Mouse (Mus musculus): ENCODE measurements around the gene Rptor.

The Rptor gene

DNA sequence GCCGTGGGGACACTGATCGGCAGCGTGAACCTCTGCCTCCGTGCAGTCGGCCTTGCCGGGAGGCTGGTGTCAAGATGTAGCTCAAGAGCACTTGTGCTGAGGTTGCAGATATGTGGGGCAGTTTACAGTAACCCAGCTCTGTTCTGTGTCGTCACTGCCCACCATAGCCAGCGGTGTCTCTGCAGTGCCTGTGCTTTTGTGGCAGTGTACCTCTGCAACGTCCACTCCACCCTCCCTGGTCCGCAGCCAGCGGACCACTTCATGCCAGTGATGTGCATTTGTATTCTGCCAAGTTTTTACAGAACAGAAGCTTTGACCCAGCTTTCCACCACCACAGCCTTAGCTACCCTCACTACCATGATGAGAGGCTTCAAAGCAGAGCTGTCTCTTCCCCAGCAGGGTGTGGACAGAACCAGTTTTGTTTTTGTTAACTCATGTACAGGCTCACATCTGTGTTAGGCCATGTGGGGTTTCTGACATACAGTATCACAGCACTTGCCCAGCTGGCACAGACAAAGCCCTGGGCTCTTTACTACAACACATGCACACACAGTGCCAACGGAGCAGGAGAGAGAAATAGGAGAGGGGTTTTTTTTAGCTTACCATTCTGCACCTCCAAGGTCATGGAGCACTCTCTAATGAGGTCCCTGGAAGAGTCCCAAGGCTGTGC is 182.1 kb downstream of the Rptor start:
- no peak for DNase-seq (ENCODE audit: low spot score in 2 of 2)

DNA sequence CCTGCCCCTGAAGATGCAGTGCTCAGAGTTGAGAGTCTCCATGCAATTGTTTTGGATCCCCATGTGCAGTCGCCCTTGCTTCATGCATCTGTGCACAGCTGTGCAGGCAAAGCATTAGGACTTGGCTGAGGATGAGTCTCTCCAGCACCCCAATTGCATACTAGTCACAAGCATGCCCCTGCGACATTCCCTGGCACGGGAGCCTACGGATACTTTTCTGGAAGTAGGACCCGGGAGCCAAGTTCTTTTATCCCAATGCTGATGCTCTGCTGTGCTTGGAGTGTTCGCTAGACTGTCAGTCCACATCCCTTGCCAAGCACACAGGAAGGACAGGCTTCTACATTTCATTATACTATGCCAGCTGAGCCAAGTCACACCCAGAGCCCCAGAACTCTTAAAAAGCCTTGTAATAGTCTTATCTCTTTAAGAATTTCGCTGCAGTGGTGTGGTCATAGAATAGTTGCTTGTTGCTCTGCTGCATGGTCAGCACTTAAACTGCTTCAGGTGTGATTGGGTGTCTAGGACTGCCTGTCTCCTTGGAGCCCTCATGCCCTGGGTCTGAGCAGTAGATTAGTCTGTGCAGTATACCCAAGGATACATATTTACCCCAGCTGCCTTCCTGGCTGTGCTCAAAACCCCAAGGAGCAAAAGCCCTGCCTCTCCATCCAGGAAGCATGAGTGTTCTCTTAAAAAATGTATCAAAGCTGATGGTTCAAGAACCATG is 183.1 kb downstream of the Rptor start:
- DNase-seq (ENCODE audit: low spot score in 2 of 2): no peak

DNA sequence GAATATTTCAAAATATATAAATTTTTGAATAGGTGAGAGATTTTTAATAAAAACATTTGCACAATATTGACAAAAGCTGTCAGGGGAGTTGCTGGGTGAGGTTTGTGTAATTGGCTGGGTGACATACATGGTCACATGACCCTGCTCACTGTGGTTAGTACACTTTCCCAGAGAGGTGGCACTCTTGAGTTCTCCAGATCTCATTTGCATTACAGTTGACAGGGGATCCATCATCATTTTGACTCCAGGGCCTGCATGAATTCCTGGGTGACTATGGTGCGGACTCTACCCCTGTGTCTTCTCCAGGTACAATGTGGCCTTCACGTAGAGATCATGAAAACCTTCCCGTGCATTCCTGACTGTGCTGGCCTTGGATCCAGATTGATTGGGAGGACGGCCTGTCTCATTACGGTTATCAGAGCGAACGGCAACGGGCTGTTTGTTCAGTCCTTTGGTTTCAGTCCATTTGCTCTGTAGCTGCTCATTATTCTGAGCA is 183.7 kb downstream of the Rptor start:
- DNase-seq (ENCODE audit: low spot score in 2 of 2): no peak

DNA sequence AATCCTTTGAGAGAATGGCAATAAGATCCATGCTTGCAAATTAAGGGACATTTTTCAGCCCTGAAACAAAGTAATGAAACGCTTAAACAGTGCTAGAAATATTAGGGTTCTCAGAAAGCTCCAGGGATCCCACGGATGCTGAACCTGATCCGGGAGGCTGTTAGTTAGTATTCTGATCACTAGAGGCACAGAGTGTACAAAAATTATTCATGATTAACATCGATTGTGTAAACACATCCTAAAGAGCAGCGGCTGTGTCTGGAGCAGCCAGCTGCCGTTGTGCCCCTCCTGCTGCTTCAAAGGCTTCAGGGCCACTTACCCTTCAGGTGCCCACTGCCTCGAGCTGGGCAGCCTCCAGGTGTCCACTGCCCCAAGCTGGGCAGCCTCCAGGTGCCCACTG is 185.8 kb downstream of the Rptor start:
- no peak for DNase-seq (ENCODE audit: low spot score in 2 of 2)

DNA sequence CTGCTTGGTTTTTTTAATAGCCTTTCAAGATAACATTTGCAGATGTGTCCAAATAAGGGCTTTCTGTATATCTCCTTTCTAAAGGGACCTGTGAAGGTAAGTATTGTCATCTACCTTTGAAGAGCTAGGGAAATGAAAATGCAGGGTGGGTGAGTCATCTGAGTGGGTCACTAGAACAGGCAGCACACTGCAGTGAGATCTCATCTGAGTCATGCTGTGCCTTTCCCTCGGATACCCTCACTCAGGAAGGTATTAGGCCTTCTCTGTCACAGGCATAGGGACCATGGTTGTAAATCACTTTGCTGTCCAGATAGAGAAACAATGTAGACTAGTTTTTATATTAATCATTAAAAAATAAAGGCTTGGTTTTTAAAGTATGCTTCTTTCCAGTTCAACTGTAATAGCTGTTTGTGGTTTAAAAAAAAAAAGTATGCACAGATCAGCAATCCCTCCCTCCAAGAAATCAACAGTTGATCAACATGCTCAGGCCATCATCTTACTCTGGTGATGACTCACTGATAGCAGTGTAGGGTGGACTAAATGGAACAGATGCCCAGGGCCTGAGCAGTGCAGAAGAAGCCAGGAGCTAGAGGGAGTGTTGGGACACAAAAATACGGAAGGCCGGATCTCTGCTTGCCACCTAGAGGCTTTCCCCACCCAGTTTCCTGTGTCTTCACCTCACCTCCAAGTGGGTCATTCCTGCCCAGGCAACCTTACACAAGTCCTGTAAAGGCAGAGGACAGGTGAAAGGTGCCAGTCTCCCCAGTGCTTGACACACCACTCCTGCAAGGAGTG is 186.4 kb downstream of the Rptor start:
- DNase-seq (ENCODE audit: low spot score in 2 of 2): no peak

DNA sequence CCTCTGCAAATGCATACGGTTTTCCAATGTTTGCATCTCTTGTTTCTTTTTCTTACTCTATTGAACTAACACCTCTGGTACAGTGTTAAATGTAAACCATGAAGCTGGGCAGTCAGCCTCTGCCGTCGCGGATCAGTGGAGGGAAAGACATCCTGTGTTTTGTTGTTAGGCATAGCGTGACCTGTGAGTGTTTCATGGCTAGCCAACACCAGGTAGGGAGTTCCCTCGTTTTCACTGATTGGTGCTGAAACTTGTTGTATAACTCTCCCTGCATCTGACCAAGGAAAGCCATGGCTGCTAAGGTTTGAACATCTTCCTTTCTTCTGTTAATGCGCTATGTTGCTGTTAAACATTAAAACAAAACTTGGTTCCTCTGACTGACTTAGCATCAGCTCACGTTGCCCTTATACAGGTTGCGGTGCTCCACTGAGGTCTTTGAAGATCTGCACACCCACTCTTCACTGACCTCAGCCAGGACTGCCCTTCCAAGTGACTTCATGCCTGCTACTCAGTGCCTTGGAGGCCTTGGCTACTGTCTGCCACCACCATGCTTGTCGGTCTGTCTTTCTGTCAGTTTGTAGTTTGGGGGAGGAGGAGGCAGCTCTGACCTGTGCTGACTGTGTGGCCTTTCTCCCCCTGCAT is 189.3 kb downstream of the Rptor start:
- no peak for DNase-seq (ENCODE audit: low spot score in 2 of 2)

DNA sequence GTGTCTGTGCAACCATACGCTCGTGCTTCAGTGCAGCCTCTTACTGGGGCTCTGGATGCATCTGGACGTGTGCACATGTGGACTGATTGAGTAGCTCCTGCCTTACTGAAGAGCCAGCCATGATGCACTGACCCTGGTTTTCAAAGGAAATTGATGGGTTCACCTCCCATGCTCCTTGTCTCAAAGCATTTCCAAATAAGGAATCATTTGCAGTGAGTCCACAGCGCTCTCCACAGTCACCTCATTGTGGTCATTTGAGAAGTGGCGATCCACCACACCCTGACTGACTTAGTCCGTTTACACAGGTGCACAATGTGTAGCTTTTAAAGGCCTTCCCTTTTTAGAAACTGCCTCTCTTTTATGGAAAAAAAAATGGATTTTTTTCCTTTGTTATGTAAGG is 190.7 kb downstream of the Rptor start:
- no peak for DNase-seq (ENCODE audit: low spot score in 2 of 2)

DNA sequence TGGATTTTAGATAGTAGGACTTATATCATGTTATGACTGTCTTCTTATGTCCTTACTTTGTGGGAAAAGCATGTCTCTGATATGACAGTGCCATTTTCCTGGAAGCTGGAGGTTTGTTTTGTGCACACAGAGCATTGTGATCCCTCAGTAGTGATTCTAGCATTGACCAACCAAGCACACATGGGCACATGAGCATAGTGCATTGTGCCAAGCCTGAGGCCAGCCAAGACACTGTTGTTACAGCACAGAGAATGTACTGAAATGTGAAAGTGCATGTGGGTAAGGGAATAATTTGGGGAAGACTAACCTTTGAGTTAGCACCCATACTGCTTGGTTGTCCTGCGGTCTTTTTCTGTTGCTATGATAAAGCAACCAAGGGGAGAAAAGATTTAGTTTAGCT is 191.3 kb downstream of the Rptor start:
- no peak for DNase-seq (ENCODE audit: low spot score in 2 of 2)

DNA sequence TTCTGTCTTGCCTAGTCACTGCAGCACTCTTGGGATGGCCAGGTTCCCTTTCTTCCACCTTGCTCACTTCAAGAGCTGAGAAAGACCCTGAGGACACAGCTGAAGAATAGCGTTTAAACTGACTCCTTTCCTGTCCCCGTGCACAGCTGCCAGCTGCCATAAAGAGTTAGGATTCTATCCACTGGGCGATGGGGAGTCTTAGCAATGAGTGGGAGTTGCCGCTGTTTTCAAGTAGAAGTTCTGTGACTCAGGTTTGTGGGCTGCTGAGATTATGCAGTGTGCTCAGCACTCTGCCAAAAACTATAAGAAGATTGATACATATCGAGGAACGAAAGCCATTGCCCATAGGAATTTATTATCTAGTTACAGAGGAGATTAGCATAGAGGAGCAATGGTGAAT is 192.0 kb downstream of the Rptor start:
- no peak for DNase-seq (ENCODE audit: low spot score in 2 of 2)

DNA sequence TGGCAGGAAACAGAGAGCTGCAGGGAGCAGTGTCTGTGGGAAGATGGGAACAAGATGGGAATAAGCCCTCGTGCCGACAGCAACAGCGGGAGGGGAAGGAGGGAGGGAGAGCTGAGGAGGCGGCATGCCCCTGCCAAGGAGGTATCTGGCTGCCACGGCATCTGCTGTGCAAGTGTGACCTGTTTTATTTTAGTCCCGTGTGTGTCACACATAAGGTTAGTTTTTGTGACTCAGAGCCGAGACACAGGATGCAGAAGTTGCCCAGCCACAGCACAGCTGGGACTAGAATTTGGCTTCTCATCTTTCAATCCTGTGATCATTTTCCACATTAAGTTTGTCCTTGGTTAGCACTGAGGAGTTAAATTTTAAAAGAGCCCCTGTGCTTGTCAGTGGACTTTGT is 193.7 kb downstream of the Rptor start:
- no peak for DNase-seq (ENCODE audit: low spot score in 2 of 2)

DNA sequence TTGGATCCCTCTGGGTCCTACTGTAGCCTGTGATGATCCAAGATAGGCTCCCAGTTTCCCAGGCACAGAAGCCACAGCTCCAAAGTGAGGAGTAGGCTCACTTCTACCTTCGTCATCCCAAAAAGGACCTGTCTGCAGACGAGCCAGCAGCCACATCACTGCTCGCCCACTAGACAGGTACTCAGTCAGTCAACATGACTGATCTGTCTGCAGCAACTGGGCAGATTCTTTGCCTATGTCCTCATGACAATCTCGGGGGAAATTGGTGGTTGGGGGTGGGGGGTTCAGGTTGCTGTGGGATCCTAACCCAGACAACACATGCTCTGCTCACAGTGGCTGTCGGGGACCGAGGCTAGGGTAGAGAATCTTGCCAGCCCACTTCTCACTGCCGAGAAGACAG is 194.1 kb downstream of the Rptor start:
- no peak for DNase-seq (ENCODE audit: low spot score in 2 of 2)

DNA sequence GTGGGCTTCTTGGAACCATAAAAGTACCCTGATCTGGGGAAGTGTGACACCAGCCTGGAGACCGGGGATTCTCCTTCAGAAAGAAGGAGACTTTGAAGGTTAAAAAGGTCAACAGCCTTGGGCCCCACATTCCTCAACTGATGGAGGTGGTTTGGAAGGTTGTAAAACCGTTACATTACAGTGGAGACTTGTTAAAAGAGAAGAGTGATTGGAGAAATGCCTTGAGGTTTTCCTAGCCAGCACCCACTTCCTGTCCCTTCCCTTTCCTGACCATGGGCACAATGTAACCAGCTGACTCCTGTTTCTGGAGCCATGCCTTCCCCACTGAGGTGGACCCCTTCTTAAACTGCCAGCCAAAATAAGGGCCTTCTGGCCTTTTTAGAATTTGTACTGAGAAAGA is 196.8 kb downstream of the Rptor start:
- no peak for DNase-seq (ENCODE audit: low spot score in 2 of 2)

DNA sequence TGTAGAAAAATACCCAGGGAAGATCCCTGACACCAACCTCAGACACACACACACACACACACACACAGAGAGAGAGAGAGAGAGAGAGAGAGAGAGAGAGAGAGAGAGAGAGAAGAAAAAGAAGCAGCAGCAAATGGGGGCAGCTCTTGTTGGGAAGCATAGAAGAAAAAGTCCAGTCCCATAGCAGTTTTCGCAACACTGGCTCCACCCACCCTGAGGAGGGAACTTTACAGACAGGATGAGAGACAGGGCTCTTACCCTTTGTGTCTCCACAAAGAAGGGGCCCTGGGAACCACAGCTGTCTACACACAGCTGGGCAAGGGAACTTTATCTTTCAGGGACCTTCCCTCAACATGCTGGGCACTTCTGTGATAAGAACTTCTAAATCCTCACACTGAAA is 199.2 kb downstream of the Rptor start:
- no peak for DNase-seq (ENCODE audit: low spot score in 2 of 2)

DNA sequence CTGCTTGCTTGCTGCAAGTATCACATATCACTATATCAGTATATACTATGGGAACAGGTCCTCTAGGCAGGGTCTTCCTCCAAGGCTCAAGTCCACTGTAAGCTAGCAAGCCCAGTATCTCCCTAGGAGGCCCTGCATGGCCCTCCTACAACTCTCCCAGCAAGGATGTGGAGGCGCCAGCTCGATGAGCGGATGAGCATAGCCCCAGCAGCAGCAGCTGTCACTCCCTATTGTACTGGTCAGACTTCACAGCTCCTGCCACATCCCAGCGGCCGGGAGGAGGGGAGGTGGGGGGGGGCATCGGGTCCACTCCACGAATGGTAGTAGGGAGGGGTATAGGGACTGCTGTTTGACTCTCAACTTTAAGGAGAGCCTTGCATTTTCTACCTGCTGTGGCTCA is 200.2 kb downstream of the Rptor start:
- no peak for DNase-seq (ENCODE audit: low spot score in 2 of 2)

DNA sequence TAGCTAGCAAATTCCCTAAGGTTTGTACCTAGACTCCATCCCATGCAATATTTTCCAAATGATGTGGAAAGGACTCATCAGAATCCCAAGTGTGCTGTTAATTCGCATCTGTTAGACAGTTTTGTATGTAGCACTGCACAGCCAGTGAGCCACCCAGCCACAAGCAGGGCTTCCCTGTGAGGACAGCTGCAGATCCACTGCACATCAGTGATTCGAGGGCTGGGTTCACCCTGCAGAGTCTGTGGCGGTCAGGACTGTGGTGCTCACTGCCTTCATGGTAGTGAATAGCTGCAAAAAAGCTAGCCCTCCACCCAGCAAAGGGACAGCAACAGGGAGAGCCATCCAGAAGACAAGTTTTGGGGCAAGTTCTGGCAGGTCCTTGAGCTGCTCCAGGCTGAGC is 201.7 kb downstream of the Rptor start:
- DNase-seq (ENCODE audit: low spot score in 2 of 2): no peak

DNA sequence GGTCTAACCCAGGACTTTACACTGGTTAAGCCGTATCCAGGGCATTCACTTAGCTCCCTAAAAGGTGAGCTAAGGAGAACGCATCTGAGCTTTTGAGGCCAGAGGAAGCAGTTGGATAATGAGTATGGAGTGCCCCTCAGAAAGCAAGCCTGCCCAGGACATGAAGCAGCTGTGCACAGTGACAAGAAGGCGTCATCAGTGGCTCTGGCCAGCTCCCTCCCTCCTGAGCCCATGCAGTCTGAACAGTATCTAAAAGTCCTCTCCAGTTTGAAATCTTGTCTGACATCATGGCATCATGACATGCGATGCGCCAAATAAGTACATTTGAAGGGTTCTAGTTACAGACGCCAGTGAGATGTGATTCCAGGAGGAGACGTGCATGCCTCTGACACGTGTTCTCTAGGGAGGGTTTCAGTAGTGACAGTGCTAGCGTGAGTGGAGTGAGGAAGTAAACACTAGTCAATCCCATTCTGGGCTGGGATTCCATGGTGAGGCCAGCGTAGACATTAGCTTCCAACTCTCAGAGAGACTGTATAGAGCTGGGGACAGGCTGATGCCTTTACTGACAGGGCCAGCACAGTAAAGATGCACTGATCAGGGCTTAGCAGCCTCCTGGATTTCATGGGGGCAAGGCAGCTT is 202.5 kb downstream of the Rptor start:
- no peak for DNase-seq (ENCODE audit: low spot score in 2 of 2)

DNA sequence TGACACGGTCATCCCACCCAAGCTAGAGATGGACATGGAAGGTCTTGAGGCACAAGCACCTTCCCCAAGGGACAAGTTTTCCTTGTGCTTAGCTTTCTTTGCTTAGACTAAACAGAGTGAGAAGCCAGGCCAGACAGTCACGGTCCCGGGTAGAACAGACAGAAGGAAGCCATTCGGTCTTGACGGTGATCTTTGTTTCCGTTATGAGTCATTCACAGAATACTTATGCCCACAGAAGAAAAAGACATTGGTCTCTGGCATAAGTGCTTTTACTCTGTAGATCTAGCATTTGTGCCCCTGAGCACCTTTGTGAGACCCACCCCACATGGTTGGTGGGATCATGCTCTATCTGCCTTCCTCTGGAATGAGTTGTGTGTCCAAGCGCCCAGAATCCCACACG is 203.8 kb downstream of the Rptor start:
- no peak for DNase-seq (ENCODE audit: low spot score in 2 of 2)

DNA sequence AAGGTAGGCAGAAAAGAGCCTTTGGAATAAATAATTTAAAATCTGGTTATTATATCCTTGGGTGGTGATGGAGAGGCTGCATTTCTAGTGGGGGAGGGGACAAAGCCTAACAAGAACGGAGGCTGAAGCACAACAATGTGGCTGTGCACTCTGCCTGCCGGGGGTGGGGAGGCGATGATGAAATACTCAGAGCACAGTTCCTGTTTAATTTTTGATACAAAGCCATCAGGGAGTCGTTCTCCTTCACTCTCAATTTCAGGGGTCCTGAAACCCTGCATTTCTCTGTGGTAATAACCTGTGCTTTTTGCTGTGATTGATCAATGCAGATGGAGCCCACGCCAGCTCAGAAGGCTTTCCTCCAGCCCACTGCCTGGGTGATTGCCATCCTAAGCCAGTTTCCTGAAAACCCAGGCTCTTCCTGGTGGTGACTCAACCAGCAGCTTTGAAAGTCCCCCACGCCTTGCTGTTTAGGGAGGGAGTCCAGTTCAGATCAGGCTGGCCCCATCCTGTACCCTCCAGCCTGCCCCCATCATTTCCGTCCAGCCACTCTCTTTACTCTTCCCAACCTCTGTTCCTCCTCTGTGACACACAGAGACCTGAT is 204.8 kb downstream of the Rptor start:
- DNase-seq (ENCODE audit: low spot score in 2 of 2): no peak

DNA sequence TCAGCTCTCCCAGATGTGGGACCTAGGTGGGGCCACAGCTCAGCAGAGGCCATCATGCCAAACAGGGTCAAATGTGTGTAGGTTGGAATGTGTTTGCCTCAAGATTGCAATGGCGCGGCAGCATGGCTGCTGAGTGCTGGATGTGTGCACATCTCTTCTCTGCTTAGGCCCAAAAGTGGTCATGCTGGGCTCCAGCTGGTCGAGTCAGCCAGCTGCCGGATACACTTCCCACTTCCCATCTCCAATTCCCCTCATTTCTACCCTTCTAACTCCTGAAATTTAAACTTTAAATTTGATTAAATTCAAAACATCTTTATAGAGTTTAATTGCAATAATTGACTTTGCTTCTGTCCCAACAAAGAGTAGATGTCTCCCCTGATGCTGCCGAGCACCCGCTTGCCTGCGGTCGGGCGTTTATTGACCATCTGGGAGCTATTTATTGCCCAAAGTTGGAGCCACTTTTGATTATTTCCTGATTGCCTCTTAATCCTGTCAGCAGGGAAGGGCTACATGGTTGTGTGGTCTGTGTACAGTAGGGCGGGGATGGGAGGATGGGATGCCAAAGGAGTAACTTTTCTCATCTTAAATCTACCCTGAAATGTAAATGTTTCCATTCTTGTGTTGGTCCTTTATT is 206.1 kb downstream of the Rptor start:
- no peak for DNase-seq (ENCODE audit: low spot score in 2 of 2)

DNA sequence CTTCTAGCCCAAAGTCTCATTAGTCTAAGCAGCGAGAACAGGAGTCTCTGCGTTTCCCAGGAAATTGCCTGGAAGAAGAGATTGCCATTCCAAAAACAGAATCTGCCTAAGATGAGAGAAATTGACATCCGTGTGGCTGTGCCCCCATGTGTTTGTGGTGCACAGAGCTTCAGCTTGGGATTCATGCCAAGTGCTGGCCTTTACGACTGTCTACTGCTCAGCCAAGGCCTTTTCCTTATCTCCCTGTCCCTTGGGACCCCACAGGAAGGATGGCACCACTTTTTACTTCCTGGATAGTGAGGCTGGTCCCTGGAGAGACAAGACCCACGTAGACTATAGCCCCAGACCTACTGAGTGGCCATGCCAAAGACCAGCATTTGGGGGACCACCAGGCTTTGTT is 206.6 kb downstream of the Rptor start:
- DNase-seq (ENCODE audit: low spot score in 2 of 2): no peak

DNA sequence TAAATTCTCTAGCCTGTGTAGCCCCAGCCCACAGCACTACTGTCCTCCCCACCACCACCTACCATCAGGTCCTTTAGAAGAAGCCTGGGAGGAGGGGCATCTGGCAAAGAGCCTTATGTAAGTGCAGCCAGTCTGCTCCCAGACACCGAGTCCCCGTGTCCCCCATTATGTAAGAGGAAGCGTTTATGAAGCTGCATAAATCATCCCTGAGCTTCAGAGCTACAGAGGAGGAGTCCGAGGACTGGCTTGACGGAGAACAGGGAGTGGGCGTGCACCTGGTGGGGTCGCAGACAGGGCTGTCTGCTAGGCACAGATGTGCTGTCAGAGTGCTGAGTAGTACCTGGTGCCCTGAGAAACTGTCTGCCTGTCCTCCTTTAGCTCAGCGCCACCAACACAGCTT is 208.3 kb downstream of the Rptor start:
- no peak for DNase-seq (ENCODE audit: low spot score in 2 of 2)
